Mouse (Mus musculus): ENCODE results near the gene Wdr54.

Gene Wdr54

DNA sequence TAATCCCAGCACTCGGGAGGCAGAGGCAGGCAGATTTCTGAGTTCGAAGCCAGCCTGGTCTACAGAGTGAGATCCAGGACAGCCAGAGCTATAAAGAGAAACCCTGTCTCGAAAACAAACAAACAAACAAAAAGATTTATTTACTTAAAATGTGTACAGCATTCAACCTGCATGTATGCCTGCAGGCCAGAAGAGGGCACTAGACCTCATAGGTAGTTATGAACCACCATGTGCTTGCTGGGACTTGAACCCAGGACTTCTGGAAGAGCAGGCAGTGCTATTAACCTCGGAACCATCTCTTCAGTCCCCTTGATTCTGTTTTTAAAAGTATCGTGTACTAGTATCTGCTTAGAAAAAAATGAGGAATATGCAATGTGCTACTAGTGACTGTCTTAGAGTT is 28.8 kb downstream of the Wdr54 start:
- DNase-seq (ENCODE audit: low read depth, low spot score): no peak

DNA sequence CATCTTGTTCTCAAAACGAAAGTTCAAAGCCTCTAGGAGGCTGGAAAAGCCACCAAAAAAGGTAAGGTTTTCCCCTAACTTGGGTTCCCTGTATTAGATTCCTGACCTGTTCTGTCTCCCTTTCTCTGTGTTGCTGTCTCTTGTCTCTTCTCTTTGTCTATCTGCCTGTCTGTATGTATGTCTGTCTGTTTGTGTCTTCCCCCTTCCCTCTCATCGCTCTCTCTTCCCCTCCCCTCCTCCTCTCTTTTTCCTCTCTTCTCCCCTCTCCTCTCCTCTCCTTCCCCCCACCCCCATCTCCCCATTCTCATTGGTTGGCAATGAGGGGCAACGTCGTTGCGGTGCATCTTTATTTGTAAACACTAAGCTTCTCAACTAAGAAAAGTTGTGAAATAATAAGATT is 30.9 kb downstream of the Wdr54 start, which contains the start of gene Ino80b:
Gene Ino80b, minus strand, starts transcription at position 101 of the 400 bp plus-strand sequence.
- DNase-seq (ENCODE audit: low read depth, low spot score): no peak

DNA sequence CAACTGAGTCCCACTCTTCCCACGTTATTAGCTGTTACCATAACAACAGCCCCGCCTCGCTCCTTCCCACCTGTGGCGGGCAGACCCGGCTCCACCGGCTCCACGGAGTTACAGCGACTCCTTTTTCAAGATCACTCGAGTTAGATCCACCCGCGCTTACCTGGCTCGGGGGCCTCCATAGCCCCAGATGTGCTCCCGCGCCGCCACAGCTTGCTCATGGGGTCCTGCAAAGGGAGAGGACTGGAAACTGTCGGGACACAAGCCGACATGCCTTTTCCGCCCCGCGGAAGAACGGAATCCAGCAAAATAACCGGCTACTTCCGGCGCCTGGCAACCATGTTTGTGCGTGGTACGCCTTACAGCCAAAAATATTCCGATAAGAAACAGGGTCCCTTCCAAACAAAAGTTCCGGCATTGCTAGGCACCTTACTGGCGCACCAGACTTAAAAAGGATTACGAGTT is 31.3 kb downstream of the Wdr54 start:
- DNase-seq (ENCODE audit: low read depth, low spot score): peak; percentile 87

DNA sequence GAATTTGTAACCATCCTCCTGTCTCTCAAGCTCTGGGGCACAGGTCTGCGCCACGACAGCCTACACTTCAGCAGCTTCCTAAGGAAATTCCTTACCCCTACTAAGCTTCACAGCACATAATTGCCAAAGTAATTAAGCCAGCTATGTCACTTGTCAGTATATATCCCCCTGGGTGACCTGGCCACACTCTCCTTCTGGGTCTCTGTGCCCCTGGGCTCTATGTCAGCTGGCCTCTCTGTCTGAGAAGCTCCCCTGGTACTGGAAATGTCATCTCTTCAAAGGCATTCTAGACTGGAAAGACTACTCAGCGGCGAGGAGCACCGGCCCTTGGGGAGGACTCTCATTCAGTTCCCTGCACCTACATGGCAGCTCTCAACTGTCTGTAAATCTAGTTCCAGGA is 33.2 kb downstream of the Wdr54 start:
- DNase-seq (ENCODE audit: low read depth, low spot score): no peak

DNA sequence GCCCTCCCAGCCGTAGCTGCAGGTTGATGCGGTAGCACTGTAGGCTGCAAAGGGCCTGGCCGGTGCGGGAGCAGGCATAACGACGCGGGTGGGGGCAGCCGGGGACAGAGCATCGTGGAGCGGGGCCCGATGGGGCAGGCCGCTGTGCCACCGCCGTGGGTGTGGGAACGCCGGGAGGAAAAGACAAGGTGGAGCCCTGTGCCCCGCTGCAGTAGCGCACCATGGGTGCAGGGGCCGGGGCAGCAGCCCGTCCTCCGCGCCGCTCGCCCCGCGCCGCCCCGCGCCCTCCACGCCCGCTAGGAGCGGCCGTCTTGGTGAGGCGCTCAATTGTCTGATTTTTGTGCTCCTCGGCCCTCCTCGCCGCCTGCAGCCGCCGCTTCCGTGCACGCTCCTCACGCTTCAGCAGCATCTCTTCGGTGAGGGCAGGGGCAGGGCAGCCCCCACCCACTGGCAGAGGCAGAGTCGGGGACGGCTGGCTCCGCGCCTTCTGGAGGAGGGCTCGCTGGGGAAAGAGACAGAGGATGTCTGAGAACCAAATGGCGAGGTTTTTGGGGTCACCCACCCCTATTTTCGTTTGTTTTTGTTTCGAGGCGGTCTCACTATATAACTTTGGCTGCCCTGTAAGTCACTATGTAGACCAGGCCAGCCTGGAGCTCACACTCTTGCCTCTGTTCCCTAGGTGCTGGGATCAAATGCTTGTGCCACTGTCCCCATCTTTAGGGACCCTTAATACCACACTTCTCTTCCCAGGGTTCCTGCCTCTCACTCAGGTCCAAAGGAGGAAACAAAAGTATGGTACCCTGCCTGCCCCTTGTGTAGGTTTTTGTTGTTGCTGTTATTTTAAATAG is 34.1 kb downstream of the Wdr54 start:
- DNase-seq (ENCODE audit: low read depth, low spot score): no peak

DNA sequence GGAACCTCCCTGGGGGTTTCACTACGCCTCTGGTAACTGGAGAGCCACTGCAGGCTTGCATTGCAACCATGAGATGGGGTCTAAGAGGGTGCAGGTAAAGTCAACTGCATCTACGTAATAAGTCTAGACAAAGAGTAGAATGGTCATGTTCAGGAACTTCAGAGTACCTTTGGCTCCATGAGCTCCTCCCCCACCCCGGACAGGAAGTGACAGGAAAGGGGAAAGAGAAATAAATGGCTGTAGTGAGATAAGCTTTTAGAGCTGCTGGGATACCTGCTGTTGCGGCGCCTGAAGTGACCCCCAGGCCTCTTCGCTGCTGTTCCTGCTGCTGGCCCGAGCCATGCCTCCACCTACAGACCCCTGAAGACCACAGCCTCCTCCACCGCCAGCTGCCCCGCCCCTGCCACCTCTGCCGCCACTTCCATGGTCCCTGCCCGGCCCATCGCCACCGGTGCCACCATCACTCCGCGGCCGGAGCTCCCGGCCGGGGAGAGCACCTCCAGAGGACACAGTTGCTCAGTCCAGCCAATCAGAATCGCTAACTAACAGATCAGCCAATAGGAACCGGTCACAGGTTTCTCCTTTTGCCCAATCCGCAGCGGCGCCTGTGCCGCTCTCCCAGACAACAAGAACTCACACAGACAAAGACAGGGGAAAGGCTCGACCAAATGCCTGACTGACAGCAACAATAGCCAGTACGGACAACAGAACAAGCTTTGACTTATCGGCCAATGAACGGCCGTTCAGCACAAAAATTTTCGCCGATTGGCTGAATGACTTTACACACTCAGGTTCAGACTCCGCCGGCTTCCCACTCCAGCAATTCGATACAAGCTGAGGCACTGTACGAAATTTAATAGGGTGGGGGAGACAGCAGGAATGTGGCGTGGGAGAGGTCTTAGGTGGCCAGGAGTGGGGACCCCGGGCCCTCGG is 35.0 kb downstream of the Wdr54 start, which contains the start of gene Wbp1:
Gene Wbp1, minus strand, starts transcription at position 630 of the 933 bp plus-strand sequence.
- peak; percentile 96 for DNase-seq (ENCODE audit: low read depth, low spot score)

DNA sequence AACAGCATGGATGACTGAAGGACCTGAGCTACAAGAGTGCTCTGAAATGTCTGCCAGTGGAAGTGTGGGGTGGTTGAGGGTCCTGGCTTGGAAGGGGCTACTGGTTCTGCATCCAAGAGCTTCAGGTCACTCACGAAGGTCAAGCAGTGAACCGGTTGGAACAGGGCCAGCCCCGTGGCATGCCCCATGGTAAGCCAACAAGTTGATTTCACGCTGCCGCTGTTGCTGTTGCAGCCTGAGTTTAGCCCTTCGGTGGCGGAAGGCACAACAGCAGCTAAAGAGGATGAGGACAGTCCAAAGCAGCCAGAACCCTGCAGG is 36.5 kb downstream of the Wdr54 start:
- no peak for DNase-seq (ENCODE audit: low read depth, low spot score)

DNA sequence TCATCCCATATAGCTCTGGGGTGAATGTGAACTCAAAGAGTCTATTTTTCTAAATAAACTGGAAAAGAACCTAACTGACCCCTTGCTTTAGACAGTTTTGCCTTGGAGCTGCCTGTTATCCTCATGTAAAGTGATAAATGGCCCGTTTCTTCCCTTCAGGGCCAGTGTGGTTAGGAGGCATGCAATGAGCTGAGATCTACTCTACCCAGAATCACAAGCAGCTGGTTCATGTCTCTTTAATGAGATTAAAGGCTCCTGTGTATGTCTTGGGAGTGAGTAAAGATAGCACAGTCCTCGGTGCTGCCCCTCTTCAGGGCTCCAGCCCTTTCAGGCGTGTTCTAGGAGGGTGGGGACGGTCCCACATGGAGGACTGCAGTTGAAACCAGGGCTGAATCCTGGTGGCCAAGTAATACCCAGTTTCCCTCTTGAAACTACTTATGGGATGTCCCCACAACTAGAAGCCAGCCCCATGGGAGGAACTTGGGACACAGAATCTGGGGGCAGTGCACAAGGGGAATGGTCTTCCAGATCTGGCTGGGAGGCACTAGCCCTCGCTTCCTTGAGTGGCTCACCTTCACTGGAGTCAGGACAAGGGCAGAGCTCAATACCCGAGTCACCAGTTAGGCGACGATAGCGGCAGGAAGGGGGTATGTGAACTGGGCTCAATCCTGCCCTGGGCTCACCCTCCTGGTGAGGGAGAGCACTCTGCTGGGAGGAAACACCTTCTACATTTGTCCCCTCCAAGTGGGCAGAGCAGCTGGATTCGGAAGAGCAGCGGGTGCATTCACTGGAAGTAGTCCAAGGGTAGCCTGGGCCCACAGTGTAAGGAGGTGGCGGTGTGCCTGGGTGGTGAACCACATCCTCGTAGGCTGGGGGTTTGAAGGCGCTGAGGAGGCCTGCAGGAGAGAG is 37.1 kb downstream of the Wdr54 start:
- DNase-seq (ENCODE audit: low read depth, low spot score): no peak

DNA sequence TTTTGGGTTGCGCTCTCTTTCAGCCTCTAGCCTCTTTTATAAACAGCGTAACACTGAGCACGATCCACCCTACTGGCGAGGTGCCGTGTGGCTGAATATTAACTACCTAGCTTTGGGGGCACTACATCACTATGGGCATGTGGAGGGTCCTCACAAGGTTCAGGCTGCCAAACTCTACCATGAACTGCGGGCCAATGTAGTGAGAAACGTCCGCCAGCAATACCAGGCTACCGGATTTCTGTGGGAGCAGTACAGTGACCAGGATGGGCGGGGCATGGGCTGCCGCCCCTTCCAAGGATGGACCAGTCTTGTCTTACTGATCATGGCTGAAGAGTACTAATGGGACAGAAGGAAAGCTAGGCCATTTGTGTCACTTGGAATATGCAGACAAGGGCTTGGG is 37.8 kb downstream of the Wdr54 start:
- no peak for DNase-seq (ENCODE audit: low read depth, low spot score)

DNA sequence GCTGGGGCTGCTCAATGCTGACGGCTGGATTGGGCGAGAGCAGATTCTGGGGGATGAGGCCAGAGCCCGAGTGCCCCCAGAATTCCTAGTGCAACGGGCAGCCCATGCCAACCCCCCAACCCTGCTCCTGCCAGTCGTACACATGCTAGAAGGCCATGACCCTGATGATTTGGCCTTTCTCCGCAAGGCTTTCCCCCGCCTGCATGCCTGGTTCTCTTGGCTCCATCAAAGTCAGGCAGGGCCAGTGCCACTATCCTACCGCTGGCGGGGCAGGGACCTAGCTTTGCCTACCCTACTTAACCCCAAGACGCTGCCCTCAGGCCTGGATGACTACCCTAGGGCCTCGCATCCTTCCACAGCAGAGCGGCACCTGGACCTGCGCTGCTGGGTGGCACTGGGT is 38.6 kb downstream of the Wdr54 start:
- no peak for DNase-seq (ENCODE audit: low read depth, low spot score)

DNA sequence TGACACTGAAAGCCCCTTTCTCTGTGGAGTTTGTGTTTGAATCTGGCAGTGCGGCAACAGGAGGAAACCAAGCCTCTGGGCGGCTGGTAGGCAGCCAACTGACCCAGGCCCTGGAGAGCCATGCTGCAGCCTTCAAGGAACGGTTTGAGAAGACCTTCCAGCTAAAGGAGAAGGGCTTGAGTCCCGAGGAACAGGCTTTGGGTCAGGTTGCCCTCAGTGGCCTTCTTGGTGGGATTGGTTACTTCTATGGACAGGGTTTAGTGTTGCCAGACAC is 39.1 kb downstream of the Wdr54 start:
- no peak for DNase-seq (ENCODE audit: low read depth, low spot score)

DNA sequence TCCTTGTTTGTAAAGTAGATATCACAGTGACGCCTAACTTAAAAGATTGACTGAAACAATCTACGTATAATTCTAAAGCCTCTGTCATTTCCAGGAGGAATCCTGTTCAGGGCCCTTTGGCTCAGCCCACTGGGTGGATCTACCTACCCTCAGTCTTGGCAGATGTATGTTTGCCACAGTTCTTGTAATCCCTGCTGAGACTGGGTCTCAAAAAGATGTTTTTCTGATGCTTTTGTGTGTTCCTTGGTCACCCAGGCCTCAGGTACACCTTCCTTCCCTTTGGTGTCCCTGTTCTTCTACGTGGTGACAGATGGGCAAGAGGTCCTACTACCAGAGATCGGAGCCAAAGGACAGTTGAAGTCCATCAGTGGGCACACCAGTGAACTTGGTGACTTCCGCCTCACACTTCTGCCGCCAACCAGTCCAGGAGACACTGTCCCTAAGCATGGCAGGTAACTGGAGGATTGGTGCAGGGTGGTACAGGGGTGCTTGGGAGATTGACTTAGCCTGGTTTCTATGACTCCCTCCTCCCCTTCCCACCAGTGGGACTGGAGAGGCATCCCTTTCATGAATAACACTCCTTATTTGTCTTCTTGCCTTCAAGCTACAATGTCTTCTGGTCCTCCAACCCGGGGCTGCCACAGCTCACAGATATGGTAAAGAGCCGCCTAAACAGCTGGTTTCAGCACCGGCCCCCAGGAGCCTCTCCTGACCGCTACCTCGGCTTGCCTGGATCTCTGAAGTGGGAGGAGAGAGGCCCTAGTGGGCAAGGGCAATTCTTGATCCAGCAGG is 39.6 kb downstream of the Wdr54 start:
- no peak for DNase-seq (ENCODE audit: low read depth, low spot score)

DNA sequence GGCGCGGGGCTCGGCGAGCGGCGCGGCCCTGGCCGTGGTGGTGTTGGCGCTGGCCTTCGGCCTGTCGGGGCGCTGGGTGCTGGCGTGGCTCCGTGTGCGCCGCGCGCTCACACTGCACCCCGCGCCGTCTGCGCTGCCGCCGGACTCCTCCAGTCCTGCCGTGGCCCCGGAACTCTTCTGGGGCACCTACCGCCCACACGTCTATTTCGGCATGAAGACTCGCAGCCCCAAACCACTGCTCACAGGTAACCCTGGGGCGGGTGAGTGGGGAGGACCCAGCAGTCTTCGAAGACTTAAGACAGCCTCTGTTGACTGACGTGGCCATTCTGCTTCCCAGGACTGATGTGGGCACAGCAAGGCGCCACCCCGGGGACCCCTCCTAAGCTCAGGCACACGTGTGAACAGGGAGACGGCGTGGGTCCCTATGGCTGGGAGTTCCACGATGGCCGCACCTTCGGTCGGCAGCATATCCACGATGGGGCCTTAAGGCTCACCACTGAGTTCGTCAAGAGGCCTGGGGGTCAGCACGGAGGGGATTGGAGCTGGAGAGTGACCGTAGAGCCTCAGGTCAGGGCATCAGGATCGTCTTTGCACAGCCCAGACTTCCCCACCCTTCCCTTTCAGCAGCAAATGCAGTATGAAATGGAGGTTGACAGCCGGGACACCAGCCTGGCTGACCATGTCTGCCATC is 40.4 kb downstream of the Wdr54 start:
- DNase-seq (ENCODE audit: low read depth, low spot score): no peak

DNA sequence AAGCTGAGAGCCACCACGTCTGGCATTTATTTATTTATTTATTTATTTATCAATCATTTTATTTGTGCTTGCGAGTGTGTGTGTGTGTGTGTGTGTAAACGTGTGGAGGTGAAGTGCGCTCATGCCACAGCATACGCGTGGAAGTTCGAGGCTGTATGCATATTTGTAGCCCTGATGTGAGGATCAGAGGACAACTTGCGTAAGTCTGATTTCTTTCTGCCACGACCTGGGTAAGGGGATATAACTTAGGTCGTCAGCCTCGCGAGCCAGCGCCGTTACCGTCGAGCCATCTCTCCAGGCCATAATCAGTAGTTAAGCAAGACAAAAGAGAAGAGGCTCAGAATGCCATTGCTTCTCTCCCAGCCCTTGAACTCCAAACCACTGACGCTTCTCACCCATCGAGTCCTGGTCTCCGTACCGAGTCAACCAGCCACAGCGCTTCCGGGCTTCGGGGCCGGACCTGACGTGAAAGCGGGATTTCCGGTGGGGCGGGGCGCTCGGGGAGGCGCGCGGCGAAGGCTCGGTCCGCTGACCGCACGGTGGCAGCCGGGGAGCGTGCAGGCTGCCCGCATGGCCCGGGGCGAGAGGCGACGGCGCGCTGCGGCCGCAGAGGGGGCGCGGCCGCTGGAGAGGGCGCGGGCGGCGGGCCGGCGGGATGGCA is 41.1 kb downstream of the Wdr54 start, which contains the start of gene Mogs:
Gene Mogs, plus strand, starts transcription at position 486 of the 661 bp plus-strand sequence.
- DNase-seq (ENCODE audit: low read depth, low spot score): no peak

DNA sequence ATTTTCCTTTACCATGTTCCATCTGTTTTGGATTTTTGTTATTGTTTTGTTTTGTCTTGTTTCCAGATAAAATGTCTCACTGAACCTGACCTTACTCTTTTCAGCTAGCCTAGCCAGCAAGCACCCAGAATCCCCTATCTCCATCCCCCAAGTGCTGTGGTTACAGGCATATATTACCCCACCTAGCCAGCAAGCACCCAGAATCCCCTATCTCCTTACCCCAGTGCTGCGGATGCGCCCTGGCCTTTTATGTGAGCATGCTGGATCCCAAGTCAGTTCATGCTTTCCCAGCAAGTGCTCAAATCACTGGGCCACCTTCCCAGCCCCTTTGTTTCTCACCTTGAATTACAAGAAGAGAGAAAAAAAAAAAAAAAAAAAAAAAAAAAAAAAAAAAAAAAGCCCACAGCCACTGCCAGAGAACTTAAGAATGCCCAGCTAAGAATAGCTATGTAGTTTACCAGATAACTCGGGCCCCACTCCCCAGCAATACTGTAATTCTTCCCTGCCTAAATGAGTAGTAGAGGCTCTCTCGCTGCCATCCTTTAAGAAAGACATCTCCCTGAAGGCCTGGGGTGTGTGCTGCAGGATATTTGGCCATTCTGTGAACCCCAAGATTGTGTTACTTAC is 44.6 kb downstream of the Wdr54 start:
- DNase-seq (ENCODE audit: low read depth, low spot score): no peak

DNA sequence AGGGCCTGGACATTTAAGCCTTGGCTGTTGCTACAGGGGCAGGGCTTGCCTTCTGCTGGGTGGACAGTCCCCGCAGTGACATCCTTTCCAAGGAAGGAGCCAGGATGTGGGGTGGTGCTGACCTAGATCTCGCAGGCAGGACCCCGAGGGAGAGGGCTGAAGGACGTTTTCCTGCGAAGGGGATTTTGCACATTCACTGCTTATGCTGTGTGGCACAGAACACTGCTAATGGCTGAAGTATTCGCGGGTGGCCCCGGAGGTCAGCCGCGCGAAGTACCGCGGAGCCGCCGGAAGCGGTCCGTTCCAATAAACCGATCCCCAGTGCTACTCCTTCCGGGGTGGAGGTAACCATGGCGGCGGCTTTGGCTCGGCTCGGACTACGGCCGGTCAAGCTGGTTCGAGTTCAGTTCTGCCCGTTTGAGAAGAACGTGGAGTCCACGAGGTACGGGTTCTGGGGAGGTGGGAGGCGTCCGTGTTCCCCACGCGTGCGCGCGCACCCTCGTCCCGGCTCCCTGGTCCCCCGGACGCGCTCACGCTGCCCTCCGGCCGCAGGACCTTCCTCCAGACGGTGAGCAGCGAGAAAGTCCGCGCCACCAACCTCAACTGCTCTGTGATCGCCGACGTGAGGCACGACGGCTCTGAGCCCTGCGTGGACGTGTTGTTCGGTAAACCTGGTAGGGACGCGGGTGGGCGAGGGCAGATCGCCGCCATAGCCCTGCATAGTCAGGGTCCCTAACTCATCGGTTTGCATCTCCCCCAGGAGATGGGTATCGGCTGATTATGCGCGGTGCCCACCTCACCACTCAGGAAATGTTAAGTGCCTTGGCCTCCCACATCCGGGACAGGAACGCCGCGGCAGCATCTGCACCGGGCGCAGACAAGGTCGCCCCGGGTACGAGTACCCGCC is 47.2 kb downstream of the Wdr54 start, which contains the start of gene Mrpl53:
Gene Mrpl53, plus strand, starts transcription at position 279 of the 907 bp plus-strand sequence.
- DNase-seq (ENCODE audit: low read depth, low spot score): no peak

DNA sequence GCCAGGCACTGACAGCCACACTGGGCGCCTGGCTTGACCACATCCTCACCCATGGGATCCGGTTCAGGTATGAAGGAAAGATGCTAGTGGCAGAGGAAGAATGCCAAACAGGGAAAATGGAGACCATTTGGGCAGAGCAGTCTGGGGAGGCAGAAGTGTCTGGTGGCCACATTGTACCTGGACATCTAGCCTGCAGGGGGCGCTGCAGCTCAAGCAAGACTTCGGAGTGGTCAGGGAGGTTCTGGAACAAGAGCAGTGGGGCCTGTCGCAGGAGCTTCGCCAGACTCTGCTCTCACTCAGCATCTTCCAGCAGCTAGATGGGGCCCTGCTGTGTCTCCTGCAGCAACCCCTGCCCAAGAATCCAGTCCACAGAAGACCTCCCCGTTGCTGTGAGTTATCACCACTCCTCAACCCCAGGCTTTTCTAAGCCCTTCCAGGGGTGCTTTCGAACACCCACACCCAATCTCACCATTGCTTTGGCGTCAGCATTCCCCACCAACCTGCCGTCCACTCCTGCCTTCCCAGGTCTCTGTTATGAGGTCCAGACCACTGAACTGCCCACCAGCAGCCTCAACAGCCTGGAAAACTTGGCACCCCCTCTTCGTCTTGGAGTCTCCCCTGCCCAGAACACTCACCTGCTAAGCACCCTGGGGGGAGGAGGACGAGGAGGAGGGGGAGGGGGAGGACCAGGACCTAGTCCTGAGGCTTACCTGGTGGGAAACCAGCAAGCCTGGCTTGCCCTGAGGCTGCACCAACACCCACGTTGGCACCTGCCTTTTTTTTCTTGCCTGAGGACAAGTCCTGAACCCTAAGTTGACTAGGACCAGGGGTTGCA is 48.4 kb downstream of the Wdr54 start:
- no peak for DNase-seq (ENCODE audit: low read depth, low spot score)
